In the genomic region with DNA sequence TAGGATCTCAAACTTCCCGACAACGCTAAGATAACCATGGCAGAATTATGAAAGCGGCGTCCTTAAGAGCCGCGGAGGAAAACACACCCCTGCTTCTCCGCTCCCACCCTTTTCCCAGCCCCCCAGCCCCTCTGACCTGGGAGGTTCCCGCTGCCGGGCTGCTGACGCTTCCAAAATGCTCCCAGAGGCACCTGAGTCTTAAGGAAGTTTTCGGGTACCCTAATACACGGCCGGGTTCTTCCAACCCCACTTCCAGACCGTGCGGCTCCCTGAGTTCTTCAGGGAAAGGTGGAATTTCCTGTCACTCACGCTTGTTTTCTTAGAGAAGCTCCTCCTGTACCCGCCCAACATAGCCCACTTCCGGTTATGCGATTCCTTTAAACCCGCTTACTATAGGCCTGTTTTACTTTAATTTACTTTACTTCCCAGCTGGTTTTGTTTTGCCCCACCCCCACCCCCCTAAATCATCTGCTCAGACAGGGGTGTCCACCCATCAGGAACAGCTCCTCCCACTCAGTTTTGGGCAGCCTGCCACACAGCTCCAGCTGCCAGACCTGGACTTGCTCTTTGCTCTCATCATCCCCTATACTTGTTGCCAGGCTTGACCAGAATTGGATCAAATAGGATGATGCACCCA, we compare ENCODE assay signal across 8 mouse cellular contexts. TPM values are rescaled to one million over a fixed set of nuclear protein-coding genes. Genes with fewer than 3 reads are reported as not detected.
A peak's percentile ranks its signal among the peaks of the same experiment; 100 is the strongest.
DNase-seq lines count a peak whose midpoint lies in the region; ATAC-seq lines count a peak whose summit lies in the region.

A gene (minus strand): TSS at position 290 of the 637 bp plus-strand sequence.

- peak within 1 kb of the TSS; percentile 86 for H3K27ac ChIP-seq in hindbrain, embryonic 15.5 days (replicated peaks)

- no peaks in the 10 kb centered on the region for H3K27me3 ChIP-seq in hindbrain, embryonic 15.5 days

- H3K4me3 ChIP-seq in hindbrain, embryonic 15.5 days: peak within 1 kb of the TSS; percentile 89

- ATAC-seq in activated CD4-positive, CD25-positive, alpha-beta regulatory T cell, adult 4 months: peak; percentile 57
- ATAC-seq in common myeloid progenitor, adult 5-6 weeks (replicated peaks; ENCODE audit: low read depth, poor library complexity, severe bottlenecking): peak; percentile 73
- peak; percentile 98 for ATAC-seq in hindbrain, embryonic 15.5 days (ENCODE audit: low FRiP score, low read depth)

- peaks cover 23% of the 10 kb centered on the region for H3K36me3 ChIP-seq in hindbrain, embryonic 15.5 days

- no peaks in the 10 kb centered on the region for H3K9me3 ChIP-seq in hindbrain, embryonic 15.5 days

- peak within 1 kb of the TSS; percentile 77 for H3K9ac ChIP-seq in hindbrain, embryonic 15.5 days

- WGBS in hindbrain, embryonic 15.5 days: under 1% methylated on average over 20 of the region's 20 CpGs

- peak within 1 kb of the TSS; percentile 60 for H3K4me2 ChIP-seq in hindbrain, embryonic 15.5 days

- peaks cover 11% of the 10 kb centered on the region for H3K4me1 ChIP-seq in hindbrain, embryonic 15.5 days (replicated peaks)

- peak; percentile 65 for DNase-seq in gastrocnemius, adult 18-20 months (ENCODE audit: low spot score)
- DNase-seq in layer of hippocampus, postnatal 36 days: peak; percentile 48 to 52
- peak; percentile 72 for DNase-seq in lung, postnatal 25 days (ENCODE audit: low spot score)
- DNase-seq in retina, embryonic 14.5 days (ENCODE audit: low spot score): peak; percentile 84
- DNase-seq in urinary bladder, adult 2 months (ENCODE audit: low spot score): peak; percentile 30

RNA-seq across cellular contexts. Expression of the gene that starts here (rescaled TPM):
- polyA plus RNA-seq in activated CD4-positive, CD25-positive, alpha-beta regulatory T cell, adult 4 months (2017; shearing (Covaris generic)): 10 to 100 TPM; 16.2 to 21.3 TPM
- total RNA-seq in common myeloid progenitor, adult 5-6 weeks (2017): 14.3 and 16.1 TPM in 2 replicates
- 1 to 10 TPM; 1.9 to 2.3 TPM for total RNA-seq in gastrocnemius, adult 18-20 months (2021)
- polyA plus RNA-seq in hindbrain, embryonic 15.5 days (2015; fragmentation: Nextera tagmentation; extraction: Ambion mirVana): 18.3 and 19.9 TPM in 2 replicates
- total RNA-seq in layer of hippocampus, postnatal 36 days (2021): 10 to 100 TPM in 1 of 2 experiments, 1 to 10 TPM in 1; 9.3 to 10.1 TPM
- 11.6 and 13.4 TPM in 2 replicates for polyA plus RNA-seq in urinary bladder, adult 2 months (2012; rRNA removed)

Comparison
In these comparisons a context has a peak if more than half of its experiments do, and no peak if none do; other contexts are left out.
1. Peak in every context shown above with its lines: DNase-seq, ATAC-seq, H3K4me3 ChIP-seq and H3K27ac ChIP-seq.
2. DNase-seq: peak in every context shown above with its lines; median percentile 84 in retina, embryonic 14.5 days; 72 in lung, postnatal 25 days; 65 in gastrocnemius, adult 18-20 months; 50 in layer of hippocampus, postnatal 36 days; 30 in urinary bladder, adult 2 months.